Mouse (Mus musculus) E14TG2a.4 (cell line): Measurements from ENCODE around the gene Clybl.

Experiments used
- H3K27me3 ChIP-seq: 2 replicates; pipeline ENCODE4 v1.6.1; 2014; ENCODE audit warnings: low read length, control low read depth; ENCODE audit not compliant: insufficient read depth
- H3K36me3 ChIP-seq: 2 replicates; pipeline ENCODE4 v1.6.1; 2014; ENCODE audit warnings: low read length, control low read depth; ENCODE audit not compliant: insufficient read depth
- H3K4me1 ChIP-seq: replicated peaks from 2 replicates; pipeline ENCODE4 v1.6.1; 2014; ENCODE audit warnings: low read depth, low read length, control low read depth
- H3K4me3 ChIP-seq: replicated peaks from 2 replicates; pipeline ENCODE4 v1.5.1; 2014; ENCODE audit warnings: mild to moderate bottlenecking, low read length
- H3K9me3 ChIP-seq: 2 replicates; pipeline ENCODE4 v1.6.1; 2014; ENCODE audit warnings: low read length, control low read depth
- CTCF ChIP-seq: conservative IDR thresholded peaks from 2 replicates; pipeline ENCODE4 v1.5.1; 2014; ENCODE audit warnings: low read length
- NANOG ChIP-seq: IDR thresholded peaks from 2 replicates; pipeline ENCODE4 v1.6.1; 2014; ENCODE audit warnings: borderline replicate concordance, low read length, mixed read lengths
- POU5F1 ChIP-seq: IDR thresholded peaks from 2 replicates; pipeline ENCODE4 v1.6.1; 2014; ENCODE audit warnings: low read length, borderline replicate concordance

Clybl gene

GRCm38 (mm10) chr14:122358592-122358991 is 177.1 kb downstream of the Clybl start:
- TF ChIP-seq CTCF: no peak
- no peak for TF ChIP-seq POU5F1
- no peak for TF ChIP-seq NANOG
- no peaks in the 10 kb centered on the region for H3K36me3 ChIP-seq
- H3K9me3 ChIP-seq: no peaks in the 10 kb centered on the region
- no peak overlapping the region for H3K4me3 ChIP-seq
- peaks cover 52% of the 10 kb centered on the region for H3K4me1 ChIP-seq
- H3K27me3 ChIP-seq: peaks cover 5% of the 10 kb centered on the region; the same call in 1 of the 2 replicates

GRCm38 (mm10) chr14:122359136-122359905 is 177.8 kb downstream of the Clybl start:
- TF ChIP-seq NANOG (no peak), POU5F1 (no peak), CTCF (no peak)
- Histone ChIP-seq H3K9me3 (no peaks in the 10 kb centered on the region), H3K36me3 (no peaks in the 10 kb centered on the region), H3K27me3 (peaks cover 5% of the 10 kb centered on the region; the same call in 1 of the 2 replicates), H3K4me3 (peak overlapping the region; percentile 58), H3K4me1 (peaks cover 53% of the 10 kb centered on the region)

GRCm38 (mm10) chr14:122361807-122362206 is 180.3 kb downstream of the Clybl start:
- TF ChIP-seq NANOG: no peak
- TF ChIP-seq CTCF: no peak
- TF ChIP-seq POU5F1: no peak
- no peak overlapping the region for H3K4me3 ChIP-seq
- H3K27me3 ChIP-seq: peaks cover 5% of the 10 kb centered on the region; the same call in 1 of the 2 replicates

GRCm38 (mm10) chr14:122363156-122363555 is 181.7 kb downstream of the Clybl start:
- Histone ChIP-seq H3K4me3 (peak overlapping the region; percentile 29; the same call in 1 of the 2 replicates), H3K9me3 (no peaks in the 10 kb centered on the region), H3K36me3 (no peaks in the 10 kb centered on the region), H3K4me1 (peaks cover 52% of the 10 kb centered on the region), H3K27me3 (peaks cover 5% of the 10 kb centered on the region; the same call in 1 of the 2 replicates)
- TF ChIP-seq NANOG (no peak), POU5F1 (no peak), CTCF (no peak)

More at GRCm38 (mm10) chr14:122361807-122362206, 180.3 kb downstream of the Clybl start:
- H3K4me1 ChIP-seq: peaks cover 50% of the 10 kb centered on the region
- no peaks in the 10 kb centered on the region for H3K36me3 ChIP-seq
- no peaks in the 10 kb centered on the region for H3K9me3 ChIP-seq

GRCm38 (mm10) chr14:122364026-122364425 is 182.5 kb downstream of the Clybl start:
- no peaks in the 10 kb centered on the region for H3K36me3 ChIP-seq
- H3K4me1 ChIP-seq: peaks cover 46% of the 10 kb centered on the region
- H3K27me3 ChIP-seq: peaks cover 6% of the 10 kb centered on the region; the same call in 1 of the 2 replicates
- TF ChIP-seq NANOG (no peak), POU5F1 (no peak), CTCF (no peak)
- H3K4me3 ChIP-seq: no peak overlapping the region
- no peaks in the 10 kb centered on the region for H3K9me3 ChIP-seq

- peaks cover 41% of the 10 kb centered on the region for H3K4me1 ChIP-seq
These were observed 185.9 kb downstream of the Clybl start for GRCm38 (mm10) chr14:122367252-122367868.

GRCm38 (mm10) chr14:122367882-122368418 is 186.4 kb downstream of the Clybl start:
- Histone ChIP-seq H3K4me3 (no peak overlapping the region), H3K36me3 (no peaks in the 10 kb centered on the region), H3K4me1 (peaks cover 35% of the 10 kb centered on the region), H3K27me3 (0 out of 2 replicates have a peak, but pooled peaks cover 3% of the 10 kb centered on the region), H3K9me3 (no peaks in the 10 kb centered on the region)
- TF ChIP-seq POU5F1 (no peak), NANOG (no peak), CTCF (no peak)

More at GRCm38 (mm10) chr14:122367252-122367868, 185.9 kb downstream of the Clybl start:
- H3K9me3 ChIP-seq: no peaks in the 10 kb centered on the region
- H3K27me3 ChIP-seq: 0 out of 2 replicates have a peak, but pooled peaks cover 3% of the 10 kb centered on the region
- TF ChIP-seq POU5F1: no peak
- no peak for TF ChIP-seq NANOG
- no peak for TF ChIP-seq CTCF
- H3K4me3 ChIP-seq: peak overlapping the region; percentile 35; the same call in 1 of the 2 replicates
- no peaks in the 10 kb centered on the region for H3K36me3 ChIP-seq

- no peaks in the 10 kb centered on the region for H3K36me3 ChIP-seq
- H3K27me3 ChIP-seq: 0 out of 2 replicates have a peak, but pooled peaks cover 3% of the 10 kb centered on the region
- TF ChIP-seq CTCF (no peak), NANOG (no peak), POU5F1 (no peak)
- no peak overlapping the region for H3K4me3 ChIP-seq
- H3K4me1 ChIP-seq: peaks cover 35% of the 10 kb centered on the region
- no peaks in the 10 kb centered on the region for H3K9me3 ChIP-seq
These were observed 187.0 kb downstream of the Clybl start for GRCm38 (mm10) chr14:122368501-122368900.
